Mouse (Mus musculus) hindbrain, postnatal 0 days (tissue): ENCODE data around the gene Prkca. TPM values are rescaled to one million over a fixed set of nuclear protein-coding genes. Genes with fewer than 3 reads are reported as not detected.

Source experiments
- ATAC-seq: fragments of 200-750 bp; cut with Nextera tagmentation; 2 replicates; pipeline ENCODE4 v1.8.0; 2017; ENCODE audit warnings: mild to moderate bottlenecking, moderate TSS enrichment, moderate library complexity
- DNase-seq: peaks from one replicate; pipeline ENCODE4 v3.0.0-alpha.2; 2015; ENCODE audit warnings: low spot score
- H3K27ac ChIP-seq: fragments of 300-500 bp; sonication (generic); 2 replicates; pipeline ENCODE4 v1.5.1; 2014; ENCODE audit warnings: mild to moderate bottlenecking
- H3K27me3 ChIP-seq: fragments of 300-500 bp; sonication (generic); 2 replicates; pipeline ENCODE4 v1.6.1; 2014; ENCODE audit warnings: low read length, mixed read lengths; ENCODE audit not compliant: insufficient read depth
- H3K36me3 ChIP-seq: fragments of 300-500 bp; sonication (generic); 2 replicates; pipeline ENCODE4 v1.6.1; 2014; ENCODE audit warnings: low read length, mixed read lengths; ENCODE audit not compliant: insufficient read depth
- H3K4me1 ChIP-seq: fragments of 300-500 bp; sonication (generic); 2 replicates; pipeline ENCODE4 v1.6.1; 2014; ENCODE audit warnings: antibody characterized with exemption, low read length, mixed read lengths; ENCODE audit not compliant: insufficient read depth
- H3K4me2 ChIP-seq: fragments of 300-500 bp; sonication (generic); 2 replicates; pipeline ENCODE4 v1.6.1; 2014; ENCODE audit warnings: low read depth, mild to moderate bottlenecking, low read length, moderate library complexity, mixed read lengths
- H3K4me3 ChIP-seq: fragments of 300-500 bp; sonication (generic); 2 replicates; pipeline ENCODE4 v1.5.1; 2014; ENCODE audit warnings: low read length
- H3K9ac ChIP-seq: fragments of 300-500 bp; sonication (generic); replicated peaks from 2 replicates; pipeline ENCODE4 v1.6.1; 2014; ENCODE audit warnings: mild to moderate bottlenecking, low read length, moderate library complexity, mixed read lengths
- H3K9me3 ChIP-seq: fragments of 300-500 bp; sonication (generic); 2 replicates; pipeline ENCODE4 v1.6.1; 2016; ENCODE audit warnings: low read length, mixed read lengths
- CTCF ChIP-seq: IDR thresholded peaks from 2 replicates; pipeline ENCODE4 v1.5.1; 2016; ENCODE audit warnings: antibody characterized with exemption, control low read depth, low read depth
- WGBS: fragments of 180-500 bp; shearing (Covaris S2); extraction: QIAGEN DNeasy Blood & Tissue Kit; methylation state at CpG from one replicate; pipeline ENCODE4 v1.1.7; 2014; 5-methylcytosine and 5-hydroxymethylcytosine counted together
- polyA plus RNA-seq: library from polyadenylated mRNA; unstranded; fragments of >200 nt; fragmentation: Nextera tagmentation; extraction: Ambion mirVana; gene quantifications from 2 replicates; pipeline ENCODE4 v1.2.1, GENCODE M21; 2015
- total RNA-seq: library from RNA; depleted of rRNA; stranded (reverse); fragments of >200 nt; gene quantifications from 2 replicates; pipeline ENCODE4 v1.2.3, GENCODE M21; 2014

The Prkca gene
- total and polyA plus RNA-seq, 2 experiments from 2014 or later = 8.0 to 25.0 TPM

DNA sequence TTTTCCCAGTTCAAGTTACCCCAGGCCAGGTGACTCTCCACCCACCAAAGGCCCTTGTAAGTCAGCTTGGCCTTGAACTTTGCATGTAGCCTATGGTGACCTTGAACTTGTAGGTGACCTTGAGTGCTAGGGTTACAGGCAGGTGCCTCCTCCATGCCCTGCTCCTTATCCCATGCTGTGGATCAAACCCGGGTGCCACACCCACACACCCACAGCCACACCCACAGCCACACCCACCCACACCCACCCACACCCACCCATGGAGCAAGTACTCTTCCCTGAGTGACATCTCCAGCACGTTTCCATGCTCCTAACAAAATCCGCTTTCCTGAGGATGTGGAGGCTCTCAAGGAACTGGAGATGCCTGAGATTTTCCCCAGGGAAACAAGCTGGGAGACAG is 344.8 kb downstream of the Prkca start:
- H3K27ac ChIP-seq = no peak overlapping the region
- H3K9ac ChIP-seq = no peak overlapping the region
- no peaks in the 10 kb centered on the region for H3K4me1 ChIP-seq
- TF ChIP-seq CTCF = no peak
- H3K36me3 ChIP-seq = no peaks in the 10 kb centered on the region
- DNase-seq = no peak
- H3K4me3 ChIP-seq = no peak overlapping the region
- no peaks in the 10 kb centered on the region for H3K9me3 ChIP-seq
- ATAC-seq = no peak
- H3K27me3 ChIP-seq = no peaks in the 10 kb centered on the region
- no peak overlapping the region for H3K4me2 ChIP-seq
- 73% methylated on average over 3 of the region's 3 CpGs for WGBS

GRCm38 (mm10) chr11:107996896-107997670 is 346.6 kb downstream of the Prkca start:
- Histone ChIP-seq H3K36me3 (no peaks in the 10 kb centered on the region), H3K4me2 (no peak overlapping the region), H3K4me3 (no peak overlapping the region), H3K4me1 (no peaks in the 10 kb centered on the region), H3K9me3 (no peaks in the 10 kb centered on the region), H3K9ac (no peak overlapping the region), H3K27me3 (no peaks in the 10 kb centered on the region), H3K27ac (no peak overlapping the region)
- ATAC-seq (no peak), DNase-seq (no peak)
- WGBS = 73% methylated on average over 11 of the region's 11 CpGs
- TF ChIP-seq CTCF = no peak

GRCm38 (mm10) chr11:107994487-107994886 is 349.2 kb downstream of the Prkca start:
- H3K27ac ChIP-seq = no peak overlapping the region
- 50% methylated on average over 6 of the region's 6 CpGs for WGBS

GRCm38 (mm10) chr11:107993792-107994191 is 349.9 kb downstream of the Prkca start:
- no peaks in the 10 kb centered on the region for H3K36me3 ChIP-seq
- no peak overlapping the region for H3K27ac ChIP-seq
- no peak overlapping the region for H3K4me3 ChIP-seq
- no peak overlapping the region for H3K4me2 ChIP-seq
- no peaks in the 10 kb centered on the region for H3K27me3 ChIP-seq
- 87% methylated on average over 2 of the region's 3 CpGs for WGBS
- DNase-seq (no peak), ATAC-seq (no peak)
- no peak for TF ChIP-seq CTCF
- H3K4me1 ChIP-seq = no peaks in the 10 kb centered on the region
- no peak overlapping the region for H3K9ac ChIP-seq
- no peaks in the 10 kb centered on the region for H3K9me3 ChIP-seq

More at GRCm38 (mm10) chr11:107994487-107994886, 349.2 kb downstream of the Prkca start:
- Histone ChIP-seq H3K9ac (no peak overlapping the region), H3K9me3 (no peaks in the 10 kb centered on the region), H3K4me1 (no peaks in the 10 kb centered on the region), H3K27me3 (no peaks in the 10 kb centered on the region), H3K4me3 (no peak overlapping the region), H3K36me3 (no peaks in the 10 kb centered on the region), H3K4me2 (no peak overlapping the region)
- peak; percentile 91 for DNase-seq
- TF ChIP-seq CTCF = peak; percentile 90
- ATAC-seq = no peak

GRCm38 (mm10) chr11:107992500-107992899 is 351.2 kb downstream of the Prkca start:
- H3K9ac ChIP-seq = 0 out of 2 replicates have a peak overlapping the region, but pooled peaks have one; percentile 9
- DNase-seq = no peak
- 41% methylated on average over 11 of the region's 11 CpGs for WGBS

DNA sequence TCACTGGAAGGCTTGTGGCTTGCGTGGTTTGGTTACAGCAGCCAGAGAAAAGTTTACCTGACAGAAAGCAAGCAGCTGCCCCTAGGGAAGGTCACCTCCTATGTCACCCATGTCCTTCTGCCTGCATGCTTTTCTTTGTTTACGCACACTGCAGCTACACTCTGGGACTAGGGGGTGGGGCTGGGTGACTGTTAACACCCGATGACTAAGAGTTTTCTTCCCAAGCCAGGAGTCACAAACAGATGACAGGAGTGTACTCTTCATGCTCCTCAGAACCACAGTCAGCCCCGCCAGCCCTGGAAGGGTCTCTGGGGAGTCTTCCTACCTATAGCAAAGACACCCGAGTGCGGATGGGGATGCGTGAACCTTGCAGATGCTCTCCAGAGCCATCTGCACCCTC is 351.7 kb downstream of the Prkca start:
- no peak for ATAC-seq
- Histone ChIP-seq H3K9me3 (no peaks in the 10 kb centered on the region), H3K4me1 (no peaks in the 10 kb centered on the region), H3K4me3 (no peak overlapping the region), H3K9ac (no peak overlapping the region), H3K36me3 (no peaks in the 10 kb centered on the region), H3K27ac (no peak overlapping the region), H3K4me2 (no peak overlapping the region), H3K27me3 (no peaks in the 10 kb centered on the region)
- 64% methylated on average over 7 of the region's 7 CpGs for WGBS
- no peak for TF ChIP-seq CTCF
- no peak for DNase-seq

More at GRCm38 (mm10) chr11:107992500-107992899, 351.2 kb downstream of the Prkca start:
- Histone ChIP-seq H3K36me3 (no peaks in the 10 kb centered on the region), H3K27me3 (no peaks in the 10 kb centered on the region), H3K9me3 (no peaks in the 10 kb centered on the region), H3K4me2 (no peak overlapping the region), H3K4me1 (no peaks in the 10 kb centered on the region), H3K4me3 (no peak overlapping the region), H3K27ac (no peak overlapping the region)
- no peak for ATAC-seq
- no peak for TF ChIP-seq CTCF

DNA sequence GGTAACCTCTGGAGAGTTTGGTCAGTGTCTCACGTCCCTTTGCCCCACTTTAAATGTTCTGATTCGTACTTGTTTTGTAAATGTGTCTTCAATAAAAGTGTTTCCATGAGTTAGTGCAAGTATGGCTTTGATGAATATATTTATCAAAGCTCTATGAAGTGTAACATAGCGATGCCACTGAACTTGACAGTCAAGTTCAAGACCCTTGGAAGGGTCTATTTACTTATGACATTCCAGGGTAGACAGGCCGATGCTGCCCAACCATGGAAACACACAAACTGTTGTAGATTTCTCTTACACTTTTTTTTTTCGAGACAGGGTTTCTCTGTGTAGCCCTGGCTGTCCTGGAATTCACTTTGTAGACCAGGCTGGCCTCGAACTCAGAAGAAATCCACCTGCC is 354.5 kb downstream of the Prkca start:
- H3K9me3 ChIP-seq = no peaks in the 10 kb centered on the region
- H3K27ac ChIP-seq = no peak overlapping the region
- H3K36me3 ChIP-seq = no peaks in the 10 kb centered on the region
- no peak overlapping the region for H3K4me2 ChIP-seq
- no peak overlapping the region for H3K9ac ChIP-seq
- DNase-seq (no peak), ATAC-seq (no peak)
- H3K4me1 ChIP-seq = no peaks in the 10 kb centered on the region
- WGBS = 90% methylated on average over 6 of the region's 6 CpGs
- H3K27me3 ChIP-seq = no peaks in the 10 kb centered on the region
- no peak for TF ChIP-seq CTCF
- H3K4me3 ChIP-seq = no peak overlapping the region
